Mouse (Mus musculus) heart, embryonic 11.5 days (tissue): Measurements from ENCODE around the gene Kat5. TPM values are rescaled to one million over a fixed set of nuclear protein-coding genes. Genes with fewer than 3 reads are reported as not detected.
A peak's percentile ranks its signal among the peaks of the same experiment; 100 is the strongest.

ENCODE experiments used
- ATAC-seq: fragments of 200-750 bp; cut with Nextera tagmentation; replicated peaks from 2 replicates; pipeline ENCODE4 v1.8.0; 2017; ENCODE audit warnings: moderate library complexity; ENCODE audit not compliant: insufficient number of reproducible peaks, low FRiP score, low TSS enrichment
- H3K27ac ChIP-seq: fragments of 300-500 bp; sonication (generic); 2 replicates; pipeline ENCODE4 v1.5.1; 2014; ENCODE audit warnings: mild to moderate bottlenecking, low read depth, low read length
- H3K27me3 ChIP-seq: fragments of 300-500 bp; sonication (generic); 2 replicates; pipeline ENCODE4 v1.6.1; 2014; ENCODE audit warnings: mild to moderate bottlenecking, low read length, mixed read lengths; ENCODE audit not compliant: control insufficient read depth, insufficient read depth
- H3K36me3 ChIP-seq: fragments of 300-500 bp; sonication (generic); 2 replicates; pipeline ENCODE4 v1.6.1; 2014; ENCODE audit warnings: mild to moderate bottlenecking, low read length, moderate library complexity, mixed read lengths; ENCODE audit not compliant: control insufficient read depth, insufficient read depth
- H3K4me1 ChIP-seq: fragments of 300-500 bp; sonication (generic); 2 replicates; pipeline ENCODE4 v1.6.1; 2014; ENCODE audit warnings: low read length; ENCODE audit not compliant: control insufficient read depth, insufficient read depth
- H3K4me2 ChIP-seq: fragments of 300-500 bp; sonication (generic); 2 replicates; pipeline ENCODE4 v1.6.1; 2014; ENCODE audit warnings: mild to moderate bottlenecking, moderate library complexity
- H3K4me3 ChIP-seq: fragments of 300-500 bp; sonication (generic); 2 replicates; pipeline ENCODE4 v1.5.1; 2014; ENCODE audit warnings: low read depth, low read length
- H3K9ac ChIP-seq: fragments of 300-500 bp; sonication (generic); 2 replicates; pipeline ENCODE4 v1.6.1; 2014; ENCODE audit warnings: mild to moderate bottlenecking, low read depth, low read length, moderate library complexity
- H3K9me3 ChIP-seq: fragments of 300-500 bp; sonication (generic); replicated peaks from 2 replicates; pipeline ENCODE4 v1.6.1; 2016; ENCODE audit warnings: low read length; ENCODE audit not compliant: control insufficient read depth
- WGBS: fragments of 180-500 bp; shearing (Covaris S2); extraction: QIAGEN DNeasy Blood & Tissue Kit; methylation state at CpG from one replicate; pipeline ENCODE4 v1.1.7; 2014; ENCODE audit not compliant: insufficient replicate concordance; 5-methylcytosine and 5-hydroxymethylcytosine counted together
- polyA plus RNA-seq: library from polyadenylated mRNA; unstranded; fragments of >200 nt; fragmentation: Nextera tagmentation; extraction: Ambion mirVana; gene quantifications from 2 replicates; pipeline ENCODE4 v1.2.1, GENCODE M21; 2014

The Kat5 gene
- polyA plus RNA-seq, 1 experiment from 2014 or later, result 23.4 TPM

- peaks cover 11% of the 10 kb centered on the region for H3K4me1 ChIP-seq
- no peak overlapping the region for H3K9ac ChIP-seq
- no peak for ATAC-seq
- H3K27ac ChIP-seq, result no peak overlapping the region
- H3K27me3 ChIP-seq, result no peaks in the 10 kb centered on the region
- no peak overlapping the region for H3K4me3 ChIP-seq
- H3K9me3 ChIP-seq, result no peaks in the 10 kb centered on the region
- 81% methylated on average over 1 of the region's 1 CpGs for WGBS
- no peak overlapping the region for H3K4me2 ChIP-seq
- no peaks in the 10 kb centered on the region for H3K36me3 ChIP-seq
Measured at GRCm38 (mm10) chr19:5611973-5612372, 1.9 kb upstream of the Kat5 start.

- Histone ChIP-seq H3K27ac (peak overlapping the region; percentile 97), H3K4me1 (peaks cover 11% of the 10 kb centered on the region), H3K4me2 (peak overlapping the region; percentile 71), H3K27me3 (no peaks in the 10 kb centered on the region), H3K36me3 (peaks cover 19% of the 10 kb centered on the region), H3K4me3 (peak overlapping the region; percentile 69), H3K9ac (peak overlapping the region; percentile 92; the same call in 1 of the 2 replicates), H3K9me3 (no peaks in the 10 kb centered on the region)
- no peak for ATAC-seq
- WGBS, result 59% methylated on average over 10 of the region's 10 CpGs
Measured at GRCm38 (mm10) chr19:5609171-5609546, 878 bp downstream of the Kat5 start.

- peaks cover 21% of the 10 kb centered on the region for H3K36me3 ChIP-seq
- peak overlapping the region; percentile 69 for H3K4me3 ChIP-seq
- H3K27ac ChIP-seq, result no peak overlapping the region
- H3K4me2 ChIP-seq, result peak overlapping the region; percentile 71
- peaks cover 11% of the 10 kb centered on the region for H3K4me1 ChIP-seq
- ATAC-seq, result no peak
- no peak overlapping the region for H3K9ac ChIP-seq
- H3K9me3 ChIP-seq, result no peaks in the 10 kb centered on the region
- WGBS, result 93% methylated on average over 13 of the region's 13 CpGs
- H3K27me3 ChIP-seq, result no peaks in the 10 kb centered on the region
Measured at GRCm38 (mm10) chr19:5608707-5609106, 1.3 kb downstream of the Kat5 start.

- no peak overlapping the region for H3K4me2 ChIP-seq
- WGBS, result 94% methylated on average over 26 of the region's 26 CpGs
- H3K36me3 ChIP-seq, result peaks cover 21% of the 10 kb centered on the region
- ATAC-seq, result no peak
- no peak overlapping the region for H3K9ac ChIP-seq
- no peaks in the 10 kb centered on the region for H3K27me3 ChIP-seq
- H3K4me3 ChIP-seq, result no peak overlapping the region
- H3K4me1 ChIP-seq, result peaks cover 17% of the 10 kb centered on the region
- H3K27ac ChIP-seq, result no peak overlapping the region
- H3K9me3 ChIP-seq, result no peaks in the 10 kb centered on the region
Measured at GRCm38 (mm10) chr19:5607705-5608410, 2.2 kb downstream of the Kat5 start.

- peaks cover 21% of the 10 kb centered on the region for H3K36me3 ChIP-seq
- H3K9ac ChIP-seq, result no peak overlapping the region
- no peak overlapping the region for H3K27ac ChIP-seq
- no peak for ATAC-seq
- H3K4me3 ChIP-seq, result no peak overlapping the region
- H3K9me3 ChIP-seq, result no peaks in the 10 kb centered on the region
- H3K4me1 ChIP-seq, result peaks cover 23% of the 10 kb centered on the region
- 76% methylated on average over 8 of the region's 8 CpGs for WGBS
- no peaks in the 10 kb centered on the region for H3K27me3 ChIP-seq
- no peak overlapping the region for H3K4me2 ChIP-seq
Measured at GRCm38 (mm10) chr19:5606196-5606595, 3.8 kb downstream of the Kat5 start.

GRCm38 (mm10) chr19:5605126-5605525 lies 4.9 kb downstream of the Kat5 start:
- Histone ChIP-seq H3K9me3 (no peaks in the 10 kb centered on the region), H3K9ac (no peak overlapping the region), H3K36me3 (peaks cover 21% of the 10 kb centered on the region), H3K27ac (no peak overlapping the region), H3K4me1 (peaks cover 18% of the 10 kb centered on the region), H3K4me3 (no peak overlapping the region), H3K27me3 (no peaks in the 10 kb centered on the region), H3K4me2 (no peak overlapping the region)
- ATAC-seq, result no peak
- 92% methylated on average over 7 of the region's 7 CpGs for WGBS

- Histone ChIP-seq H3K4me3 (no peak overlapping the region), H3K36me3 (peaks cover 21% of the 10 kb centered on the region)
Measured at GRCm38 (mm10) chr19:5603664-5604063, 6.4 kb downstream of the Kat5 start.

GRCm38 (mm10) chr19:5601752-5602541 lies 8.1 kb downstream of the Kat5 start, which contains the start of gene Rnaseh2c:
Gene Rnaseh2c, plus strand, starts transcription at chr19:5601873.
- peak within 1 kb of the TSS; percentile 96 for H3K4me3 ChIP-seq
- no peaks in the 10 kb centered on the region for H3K9me3 ChIP-seq
- under 1% methylated on average over 63 of the region's 64 CpGs for WGBS
- H3K4me2 ChIP-seq, result peak within 1 kb of the TSS; percentile 93
- H3K36me3 ChIP-seq, result peaks cover 21% of the 10 kb centered on the region
- peak; percentile 78 for ATAC-seq
- peak within 1 kb of the TSS; percentile 93 for H3K9ac ChIP-seq
- H3K27ac ChIP-seq, result peak within 1 kb of the TSS; percentile 83
- H3K27me3 ChIP-seq, result no peaks in the 10 kb centered on the region
- peaks cover 11% of the 10 kb centered on the region for H3K4me1 ChIP-seq

More at GRCm38 (mm10) chr19:5603664-5604063, 6.4 kb downstream of the Kat5 start:
- Histone ChIP-seq H3K9me3 (no peaks in the 10 kb centered on the region), H3K27me3 (no peaks in the 10 kb centered on the region), H3K9ac (no peak overlapping the region), H3K4me1 (peaks cover 14% of the 10 kb centered on the region), H3K4me2 (no peak overlapping the region), H3K27ac (no peak overlapping the region)
- no peak for ATAC-seq
- whole genome bisulfite sequencing, result 87% methylated on average over 7 of the region's 7 CpGs
